Mouse (Mus musculus) neural tube, embryonic 11.5 days (tissue): ENCODE measurements around the gene Cntnap4. TPM values are rescaled to one million over a fixed set of nuclear protein-coding genes. Genes with fewer than 3 reads are reported as not detected.
A peak's percentile ranks its signal among the peaks of the same experiment; 100 is the strongest.
"Not testable (repeated sequence)": the region's sequence is repeated elsewhere in the genome, so short reads cannot be mapped to it uniquely, and the experiment has no call there.

Experiments used
- ATAC-seq: fragments of 200-750 bp; cut with Nextera tagmentation; 2 replicates; pipeline ENCODE4 v1.8.0; 2017; ENCODE audit warnings: moderate number of reproducible peaks, mild to moderate bottlenecking, moderate TSS enrichment, moderate library complexity; ENCODE audit not compliant: insufficient read depth, low FRiP score, low TSS enrichment
- DNase-seq: peaks from one replicate; pipeline ENCODE4 v3.0.0-alpha.2; 2015; ENCODE audit warnings: low spot score
- H3K27ac ChIP-seq: fragments of 300-500 bp; sonication (generic); 2 replicates; pipeline ENCODE4 v1.5.1; 2014; ENCODE audit warnings: low read depth, mild to moderate bottlenecking, low read length
- H3K27me3 ChIP-seq: fragments of 300-500 bp; sonication (generic); 2 replicates; pipeline ENCODE4 v1.6.1; 2014; ENCODE audit warnings: mild to moderate bottlenecking, low read length, mixed read lengths; ENCODE audit not compliant: control insufficient read depth, insufficient read depth
- H3K36me3 ChIP-seq: fragments of 300-500 bp; sonication (generic); 2 replicates; pipeline ENCODE4 v1.6.1; 2014; ENCODE audit warnings: mild to moderate bottlenecking, low read length, moderate library complexity, mixed read lengths; ENCODE audit not compliant: control insufficient read depth, insufficient read depth
- H3K4me1 ChIP-seq: fragments of 300-500 bp; sonication (generic); 2 replicates; pipeline ENCODE4 v1.6.1; 2014; ENCODE audit warnings: low read length, mixed read lengths; ENCODE audit not compliant: control insufficient read depth, insufficient read depth
- H3K4me2 ChIP-seq: fragments of 300-500 bp; sonication (generic); 2 replicates; pipeline ENCODE4 v1.6.1; 2014; ENCODE audit warnings: low read depth, mild to moderate bottlenecking, moderate library complexity
- H3K4me3 ChIP-seq: fragments of 300-500 bp; sonication (generic); 2 replicates; pipeline ENCODE4 v1.5.1; 2014; ENCODE audit warnings: low read depth, low read length
- H3K9ac ChIP-seq: fragments of 300-500 bp; sonication (generic); 2 replicates; pipeline ENCODE4 v1.6.1; 2014; ENCODE audit warnings: mild to moderate bottlenecking, low read length
- H3K9me3 ChIP-seq: fragments of 300-500 bp; sonication (generic); 2 replicates; pipeline ENCODE4 v1.6.1; 2016; ENCODE audit warnings: low read length; ENCODE audit not compliant: control insufficient read depth
- WGBS: fragments of 180-500 bp; shearing (Covaris S2); extraction: QIAGEN DNeasy Blood & Tissue Kit; methylation state at CpG from one replicate; pipeline ENCODE4 v1.1.7; 2014; 5-methylcytosine and 5-hydroxymethylcytosine counted together
- polyA plus RNA-seq: library from polyadenylated mRNA; unstranded; fragments of >200 nt; fragmentation: Nextera tagmentation; extraction: Ambion mirVana; gene quantifications from 2 replicates; pipeline ENCODE4 v1.2.1, GENCODE M21; 2014

Gene Cntnap4
- polyA plus RNA-seq, 1 experiment from 2014 or later, result 1.2 TPM

DNA sequence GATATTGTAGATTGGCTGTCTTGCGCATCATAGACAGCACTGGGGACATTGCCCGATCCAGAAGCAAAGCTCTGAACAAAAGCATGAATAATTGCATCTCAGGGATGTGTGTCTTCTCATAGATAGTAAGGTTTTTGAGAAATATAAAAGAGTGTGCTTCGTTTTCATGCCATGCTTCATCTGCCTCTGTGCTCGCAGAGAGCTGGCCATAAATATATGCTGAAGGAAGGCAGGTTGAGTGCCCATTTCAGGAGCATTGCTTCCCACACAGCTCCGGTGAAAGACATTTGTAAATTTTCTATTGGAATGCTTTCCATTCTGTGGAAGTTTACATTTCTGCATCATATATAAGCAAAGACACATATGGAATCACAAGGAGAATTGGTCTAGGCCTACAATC, 177.5 kb downstream of the Cntnap4 start:
- Histone ChIP-seq H3K4me3 (no peak overlapping the region), H3K27ac (no peak overlapping the region), H3K9me3 (no peaks in the 10 kb centered on the region), H3K36me3 (no peaks in the 10 kb centered on the region), H3K4me2 (no peak overlapping the region), H3K4me1 (no peaks in the 10 kb centered on the region), H3K9ac (no peak overlapping the region), H3K27me3 (no peaks in the 10 kb centered on the region)
- ATAC-seq (no peak), DNase-seq (no peak)
- 84% methylated on average over 5 of the region's 5 CpGs for WGBS

DNA sequence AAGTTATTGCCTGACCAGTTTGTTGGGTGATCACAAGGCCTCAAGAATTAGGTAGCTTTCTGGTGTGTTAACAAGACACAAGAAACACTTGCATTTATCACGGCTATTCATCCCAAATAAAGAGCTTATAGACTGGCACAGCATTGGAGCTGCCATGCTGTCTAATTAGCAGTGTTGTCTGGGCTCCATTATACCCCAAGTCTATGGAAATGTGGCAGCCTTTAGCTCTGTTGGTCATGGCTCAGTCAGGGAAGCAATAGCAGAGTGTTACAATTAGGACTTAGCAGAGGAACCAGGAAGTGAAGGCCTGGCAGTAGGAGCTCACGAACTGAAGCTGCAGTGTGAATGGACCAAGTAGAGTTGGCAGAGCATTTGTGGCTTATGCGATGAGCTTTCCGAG, 185.3 kb downstream of the Cntnap4 start:
- no peak for DNase-seq
- H3K36me3 ChIP-seq, result no peaks in the 10 kb centered on the region
- H3K4me1 ChIP-seq, result no peaks in the 10 kb centered on the region
- WGBS, result 94% methylated on average over 4 of the region's 4 CpGs
- ATAC-seq, result no peak
- no peaks in the 10 kb centered on the region for H3K9me3 ChIP-seq
- no peak overlapping the region for H3K27ac ChIP-seq
- no peaks in the 10 kb centered on the region for H3K27me3 ChIP-seq
- no peak overlapping the region for H3K4me2 ChIP-seq
- no peak overlapping the region for H3K4me3 ChIP-seq
- H3K9ac ChIP-seq, result no peak overlapping the region

DNA sequence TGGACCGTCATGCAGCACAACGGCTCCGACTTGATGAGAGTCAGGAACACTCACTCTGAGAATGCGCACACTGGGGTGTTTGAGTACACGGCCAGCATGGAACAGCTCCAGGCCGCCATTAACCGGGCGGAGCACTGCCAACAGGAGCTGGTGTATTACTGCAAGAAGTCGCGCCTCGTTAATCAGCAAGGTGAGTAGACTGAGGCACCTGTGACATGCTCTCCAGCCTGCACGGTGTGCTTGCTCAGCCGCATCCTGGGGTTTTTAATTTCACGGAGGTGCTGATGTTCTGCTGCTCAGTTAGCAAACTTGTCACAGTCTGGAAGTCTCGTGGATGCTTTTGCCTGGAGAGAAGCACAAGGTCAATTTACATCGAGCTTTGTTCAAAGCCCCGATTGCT, 233.2 kb downstream of the Cntnap4 start:
- DNase-seq (no peak), ATAC-seq (no peak)
- H3K4me2 ChIP-seq, result no peak overlapping the region
- 93% methylated on average over 17 of the region's 17 CpGs for WGBS
- no peaks in the 10 kb centered on the region for H3K9me3 ChIP-seq
- H3K4me1 ChIP-seq, result no peaks in the 10 kb centered on the region
- no peaks in the 10 kb centered on the region for H3K27me3 ChIP-seq
- no peak overlapping the region for H3K9ac ChIP-seq
- no peak overlapping the region for H3K4me3 ChIP-seq
- H3K27ac ChIP-seq, result no peak overlapping the region
- H3K36me3 ChIP-seq, result no peaks in the 10 kb centered on the region

DNA sequence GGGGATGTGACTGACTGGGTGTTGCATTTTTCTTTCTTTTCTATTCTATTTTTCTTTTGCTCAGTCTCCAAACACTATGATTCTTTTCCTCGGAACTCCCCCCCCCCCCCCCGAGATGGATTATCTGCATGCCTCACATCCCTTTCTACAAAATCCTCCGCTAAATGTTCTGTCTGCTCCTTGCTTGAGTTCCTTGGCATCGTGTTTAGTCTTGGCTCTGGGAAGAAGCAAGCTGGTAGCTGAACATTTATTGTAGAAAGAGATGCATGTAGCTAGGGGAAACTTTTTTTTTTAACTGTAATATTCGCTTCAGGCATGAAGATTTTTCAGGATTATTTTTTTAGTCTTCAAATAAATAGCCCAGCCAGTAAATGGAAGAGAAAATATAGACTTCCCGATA, 239.5 kb downstream of the Cntnap4 start:
- H3K4me2 ChIP-seq, result no peak overlapping the region
- no peak overlapping the region for H3K9ac ChIP-seq
- no peaks in the 10 kb centered on the region for H3K9me3 ChIP-seq
- WGBS, result 78% methylated on average over 6 of the region's 6 CpGs
- H3K27me3 ChIP-seq, result no peaks in the 10 kb centered on the region
- no peak overlapping the region for H3K27ac ChIP-seq
- no peak for ATAC-seq
- no peak for DNase-seq
- H3K36me3 ChIP-seq, result no peaks in the 10 kb centered on the region
- H3K4me1 ChIP-seq, result no peaks in the 10 kb centered on the region
- no peak overlapping the region for H3K4me3 ChIP-seq

DNA sequence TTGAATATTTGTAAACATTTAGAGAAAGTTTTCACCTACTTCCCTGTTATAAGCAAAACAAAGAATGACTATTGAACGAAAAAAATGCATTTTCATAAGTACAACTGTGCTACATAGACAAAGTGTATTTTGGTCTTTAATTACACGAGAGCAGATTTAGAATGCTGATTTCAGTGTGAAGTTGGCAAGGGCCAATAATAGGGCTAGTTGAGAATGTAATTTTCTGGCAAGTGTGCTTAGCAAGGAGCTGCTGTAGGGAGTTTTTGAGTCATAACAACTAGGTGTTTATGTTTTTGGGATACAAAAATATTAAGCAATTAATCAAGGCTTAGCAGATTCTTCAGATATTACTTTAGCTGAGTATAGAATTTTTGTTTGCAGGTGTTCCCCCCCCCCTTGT, 271.2 kb downstream of the Cntnap4 start:
- H3K27me3 ChIP-seq, result no peaks in the 10 kb centered on the region
- H3K27ac ChIP-seq, result no peak overlapping the region
- H3K4me2 ChIP-seq, result no peak overlapping the region
- no peaks in the 10 kb centered on the region for H3K36me3 ChIP-seq
- ATAC-seq, result no peak
- DNase-seq, result no peak
- no peak overlapping the region for H3K4me3 ChIP-seq
- 78% methylated on average over 2 of the region's 2 CpGs for WGBS
- no peaks in the 10 kb centered on the region for H3K4me1 ChIP-seq
- no peaks in the 10 kb centered on the region for H3K9me3 ChIP-seq
- H3K9ac ChIP-seq, result no peak overlapping the region

DNA sequence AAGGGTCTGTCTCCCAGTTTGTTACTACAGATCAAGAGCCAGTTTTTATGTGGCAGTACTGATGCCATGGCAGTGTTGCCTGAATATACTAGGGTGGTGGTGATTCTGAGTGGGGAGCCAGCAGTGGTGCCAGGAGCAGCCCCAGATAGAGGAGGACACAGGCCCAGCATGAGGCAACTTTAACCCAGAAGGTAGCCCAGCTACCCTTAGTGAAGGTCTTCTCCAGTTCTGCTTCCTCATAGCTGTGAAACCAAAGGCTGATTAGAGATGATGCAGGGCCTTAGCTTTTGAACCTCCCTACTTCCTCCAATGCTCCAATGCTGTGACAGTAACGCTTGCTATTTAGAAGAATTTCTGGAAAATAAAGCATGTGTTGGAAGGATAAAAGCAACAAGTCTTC, 279.7 kb downstream of the Cntnap4 start:
- WGBS, result 97% methylated on average over 1 of the region's 1 CpGs
- not testable (repeated sequence) for H3K27me3 ChIP-seq, ATAC-seq, H3K27ac ChIP-seq, H3K4me3 ChIP-seq, DNase-seq, H3K36me3 ChIP-seq, H3K9ac ChIP-seq, H3K9me3 ChIP-seq, H3K4me1 ChIP-seq, H3K4me2 ChIP-seq

DNA sequence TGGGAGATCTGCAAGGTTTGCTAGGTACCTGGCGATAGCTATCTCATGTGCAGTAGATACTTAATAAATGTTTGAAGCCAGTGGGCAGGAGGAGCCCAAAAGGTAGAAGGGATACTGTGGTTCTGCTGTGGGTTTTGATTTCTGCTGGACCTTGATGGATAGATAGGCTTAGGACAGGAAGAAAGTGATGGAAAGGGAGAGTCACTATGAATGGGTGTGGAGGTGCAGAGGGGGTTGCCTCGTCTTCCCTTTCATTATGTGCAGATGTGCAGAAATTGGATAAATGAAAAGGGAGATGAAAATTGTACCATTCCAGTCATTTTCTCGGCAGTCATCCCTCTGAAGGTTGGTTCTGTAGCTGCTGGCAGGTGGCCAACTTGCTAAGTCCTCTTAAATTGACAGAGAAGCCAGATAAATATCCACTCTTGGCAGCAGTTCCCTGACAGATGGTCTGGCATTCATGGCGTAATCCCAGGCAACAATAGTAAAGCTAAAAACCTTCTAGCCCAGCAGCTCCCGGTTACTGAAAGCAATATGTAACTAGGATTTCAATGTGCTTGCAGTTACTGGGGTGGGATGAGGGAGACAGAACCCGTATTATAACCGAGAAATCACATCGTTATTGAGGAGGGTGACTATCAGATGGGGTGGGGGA, 336.7 kb downstream of the Cntnap4 start:
- no peak for ATAC-seq
- H3K36me3 ChIP-seq, result no peaks in the 10 kb centered on the region
- WGBS, result 55% methylated on average over 8 of the region's 8 CpGs
- H3K4me1 ChIP-seq, result no peaks in the 10 kb centered on the region
- H3K27me3 ChIP-seq, result no peaks in the 10 kb centered on the region
- peak; percentile 34 for DNase-seq
- H3K4me2 ChIP-seq, result no peak overlapping the region
- no peaks in the 10 kb centered on the region for H3K9me3 ChIP-seq
- H3K4me3 ChIP-seq, result no peak overlapping the region
- H3K9ac ChIP-seq, result no peak overlapping the region
- no peak overlapping the region for H3K27ac ChIP-seq

DNA sequence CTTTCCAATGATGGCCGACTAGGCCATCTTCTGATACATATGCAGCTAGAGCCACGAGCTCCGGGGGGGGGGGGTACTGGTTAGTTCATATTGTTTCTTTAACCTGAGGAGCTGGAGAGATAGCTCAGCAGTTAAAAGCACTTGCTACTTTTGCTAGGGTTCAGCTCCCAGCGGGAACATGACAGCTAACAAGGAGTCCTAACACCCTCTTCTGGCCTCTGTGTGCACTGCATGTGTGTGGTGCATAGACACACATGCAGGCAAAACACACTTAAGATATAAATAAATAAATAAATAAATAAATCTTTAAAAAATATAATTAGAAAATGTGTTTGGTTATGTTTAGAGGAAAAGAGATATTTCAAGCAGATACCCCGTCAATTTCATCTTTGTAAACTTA, 339.7 kb downstream of the Cntnap4 start:
- DNase-seq, result peak; percentile 24
- H3K4me2 ChIP-seq, result no peak overlapping the region

DNA sequence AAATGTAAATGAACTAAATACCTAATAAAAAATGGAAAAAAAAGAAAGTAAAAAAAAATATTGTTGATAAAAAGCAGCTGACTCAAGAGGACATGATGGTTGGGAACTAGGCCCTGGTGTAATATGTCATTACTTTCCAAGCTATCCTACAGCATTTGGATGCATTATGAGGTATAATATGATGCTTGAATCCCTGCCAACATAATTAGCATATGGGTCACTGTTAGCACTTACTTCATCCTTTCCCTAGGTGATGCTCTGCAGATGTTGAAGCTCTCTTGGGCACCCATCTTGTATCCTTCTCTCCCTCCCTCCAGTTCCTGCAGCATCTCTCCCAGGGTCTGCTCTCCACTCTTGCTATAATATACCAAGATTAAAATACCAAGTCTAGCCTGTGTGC, 341.6 kb downstream of the Cntnap4 start:
- Histone ChIP-seq H3K4me2 (no peak overlapping the region), H3K27ac (no peak overlapping the region), H3K36me3 (no peaks in the 10 kb centered on the region), H3K9me3 (no peaks in the 10 kb centered on the region), H3K27me3 (no peaks in the 10 kb centered on the region), H3K4me3 (no peak overlapping the region), H3K9ac (no peak overlapping the region), H3K4me1 (no peaks in the 10 kb centered on the region)
- DNase-seq, result no peak
- ATAC-seq, result no peak

More for the DNA sequence above, 339.7 kb downstream of the Cntnap4 start:
- Histone ChIP-seq H3K4me1 (no peaks in the 10 kb centered on the region), H3K9me3 (no peaks in the 10 kb centered on the region), H3K36me3 (no peaks in the 10 kb centered on the region), H3K9ac (no peak overlapping the region), H3K27me3 (no peaks in the 10 kb centered on the region), H3K27ac (no peak overlapping the region), H3K4me3 (no peak overlapping the region)
- 57% methylated on average over 5 of the region's 5 CpGs for whole genome bisulfite sequencing
- ATAC-seq, result no peak
